ENCODE assay signal across 11 mouse cellular contexts in genomic region chr15:50974002-50974754, GRCm38 (mm10).
"Had no signal": no experiment of that assay in that cellular context is flagged by ENCODE, and none has a peak within 500 bp of the region (broad histone marks: within the 10 kb centered on the region; RNA-seq: fewer than 3 reads in every experiment).

No protein-coding gene starts in this region.

- H3K9me3 ChIP-seq: kidney, embryonic 15.5 days; limb, embryonic 15.5 days; liver, embryonic 12.5 days; midbrain, embryonic 13.5 days had no signal

- DNase-seq: kidney, adult 2 months; kidney, postnatal 25 days; layer of hippocampus, postnatal 36 days; right cerebral cortex, adult 18-20 months; right cerebral cortex, postnatal 25 days; thymus, postnatal 36 days had no signal

- H3K9ac ChIP-seq: kidney, embryonic 15.5 days; limb, embryonic 15.5 days; liver, embryonic 12.5 days; midbrain, embryonic 13.5 days had no signal

- H3K4me1 ChIP-seq: kidney, embryonic 15.5 days; limb, embryonic 15.5 days; liver, embryonic 12.5 days; midbrain, embryonic 13.5 days had no signal

- H3K4me2 ChIP-seq: kidney, embryonic 15.5 days; limb, embryonic 15.5 days; liver, embryonic 12.5 days; midbrain, embryonic 13.5 days had no signal

- ATAC-seq: intestine, embryonic 16.5 days; liver, embryonic 12.5 days; midbrain, embryonic 13.5 days had no signal

- H3K36me3 ChIP-seq: kidney, embryonic 15.5 days; limb, embryonic 15.5 days; liver, embryonic 12.5 days; midbrain, embryonic 13.5 days had no signal

- H3K27ac ChIP-seq: kidney, embryonic 15.5 days; limb, embryonic 15.5 days; liver, embryonic 12.5 days; midbrain, embryonic 13.5 days had no signal

- H3K4me3 ChIP-seq: kidney, embryonic 15.5 days; limb, embryonic 15.5 days; liver, embryonic 12.5 days; midbrain, embryonic 13.5 days had no signal

- H3K27me3 ChIP-seq: kidney, embryonic 15.5 days; limb, embryonic 15.5 days; liver, embryonic 12.5 days; midbrain, embryonic 13.5 days had no signal
